Mouse (Mus musculus) liver, embryonic 14.5 days (tissue): ENCODE measurements at regions not wholly inside any gene's neighbourhood (a gene's known extent, or its start where the extent isn't known, plus 50 kb on each side); places are given as distances from the start of the nearest gene placed in this dataset.
"Not testable (repeated sequence)": the region's sequence is repeated elsewhere in the genome, so short reads cannot be mapped to it uniquely, and the experiment has no call there.

ENCODE experiments used
- ATAC-seq: fragments of 200-750 bp; cut with Nextera tagmentation; 2 replicates; pipeline ENCODE4 v1.8.0; 2017; ENCODE audit warnings: moderate number of reproducible peaks, mild to moderate bottlenecking, moderate library complexity; ENCODE audit not compliant: insufficient read depth
- DNase-seq, 3 experiments: peaks; one replicate each; pipeline ENCODE4 v3.0.0-alpha.2; 2012 to 2013; ENCODE audit warnings: low read depth in 3 of 3, low spot score in 3 of 3
- H3K27ac ChIP-seq: fragments of 300-500 bp; sonication (generic); 2 replicates; pipeline ENCODE4 v1.5.1; 2014; ENCODE audit warnings: moderate library complexity, mild to moderate bottlenecking, control low read depth, inconsistent platforms
- H3K27me3 ChIP-seq: fragments of 300-500 bp; sonication (generic); 2 replicates; pipeline ENCODE4 v1.6.1; 2014; ENCODE audit warnings: mild to moderate bottlenecking, low read length, moderate library complexity; ENCODE audit not compliant: control insufficient read depth, insufficient read depth
- H3K36me3 ChIP-seq: fragments of 300-500 bp; sonication (generic); replicated peaks from 2 replicates; pipeline ENCODE4 v1.6.1; 2014; ENCODE audit warnings: low read depth; ENCODE audit not compliant: control insufficient read depth, insufficient read depth
- H3K4me1 ChIP-seq, 2 experiments: fragments of 200-500 bp in 1 of 2; fragments of 300-500 bp in 1 of 2; sonication (generic) in 1 of 2; replicated peaks; 2 replicates each; pipeline ENCODE4 v1.6.1; 2012 to 2014; ENCODE audit warnings: antibody characterized with exemption in 1 of 2, inconsistent platforms in 1 of 2, low read length in 1 of 2; ENCODE audit not compliant: control insufficient read depth in 2 of 2, insufficient read depth in 2 of 2
- H3K4me2 ChIP-seq: fragments of 300-500 bp; sonication (generic); 2 replicates; pipeline ENCODE4 v1.6.1; 2014; ENCODE audit warnings: low read depth, mild to moderate bottlenecking, control low read depth, moderate library complexity
- H3K4me3 ChIP-seq, 2 experiments: fragments of 200-500 bp in 1 of 2; fragments of 300-500 bp in 1 of 2; sonication (generic) in 1 of 2; 2 replicates each; pipeline ENCODE4 v1.5.1; 2012 to 2014; ENCODE audit warnings: low read depth in 2 of 2, low read length in 2 of 2, mild to moderate bottlenecking in 2 of 2, control low read depth in 1 of 2, inconsistent platforms in 1 of 2, moderate library complexity in 1 of 2; ENCODE audit not compliant: insufficient read depth in 1 of 2
- H3K9ac ChIP-seq: fragments of 300-500 bp; sonication (generic); replicated peaks from 2 replicates; pipeline ENCODE4 v1.6.1; 2014; ENCODE audit warnings: mild to moderate bottlenecking, control low read depth, moderate library complexity
- H3K9me3 ChIP-seq: fragments of 300-500 bp; sonication (generic); 2 replicates; pipeline ENCODE4 v1.6.1; 2016; ENCODE audit warnings: low read length, mixed read lengths; ENCODE audit not compliant: control insufficient read depth
- CTCF ChIP-seq: IDR thresholded peaks from 2 replicates; pipeline ENCODE4 v1.5.1; 2016; ENCODE audit warnings: antibody characterized with exemption, low read depth, control low read depth
- EP300 ChIP-seq: IDR thresholded peaks from 2 replicates; pipeline ENCODE4 v1.6.1; 2016; ENCODE audit warnings: antibody characterized with exemption, low read depth
- WGBS: fragments of 180-500 bp; shearing (Covaris S2); extraction: QIAGEN DNeasy Blood & Tissue Kit; methylation state at CpG from one replicate; pipeline ENCODE4 v1.1.7; 2014; ENCODE audit not compliant: insufficient replicate concordance; 5-methylcytosine and 5-hydroxymethylcytosine counted together

DNA sequence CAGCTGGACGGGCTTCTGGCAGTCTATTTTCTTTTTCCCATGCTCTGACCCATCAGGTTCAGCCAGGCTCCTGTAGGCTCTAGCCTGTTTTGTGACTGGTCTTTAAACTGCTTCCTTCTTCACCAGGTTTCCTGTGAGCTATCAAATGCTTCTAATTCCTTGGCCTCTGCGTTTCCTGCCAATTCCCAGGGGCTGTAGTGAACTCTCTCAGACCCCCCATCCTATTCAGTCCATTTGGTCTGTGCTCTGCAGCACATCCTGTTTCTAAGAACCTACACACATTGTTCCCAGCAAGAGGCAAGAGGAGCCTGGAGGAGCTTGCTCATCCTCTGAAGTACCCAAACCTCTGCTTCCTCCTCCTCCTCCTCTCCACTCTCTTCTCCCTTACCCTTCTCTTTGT is 209.3 kb downstream of the Ankrd50 start:
- DNase-seq (no peak), ATAC-seq (no peak)
- H3K27me3 ChIP-seq: no peaks in the 10 kb centered on the region
- no peak for TF ChIP-seq EP300
- TF ChIP-seq CTCF: no peak
- no peak overlapping the region for H3K4me2 ChIP-seq
- no peaks in the 10 kb centered on the region for H3K36me3 ChIP-seq
- WGBS: 31% methylated on average over 2 of the region's 2 CpGs
- 0 out of 4 replicates have a peak, but pooled peaks cover 0 to 2% of the 10 kb centered on the region in 2 experiments for H3K4me1 ChIP-seq
- H3K9ac ChIP-seq: no peak overlapping the region
- H3K27ac ChIP-seq: no peak overlapping the region
- H3K9me3 ChIP-seq: no peaks in the 10 kb centered on the region
- H3K4me3 ChIP-seq: no peak overlapping the region

DNA sequence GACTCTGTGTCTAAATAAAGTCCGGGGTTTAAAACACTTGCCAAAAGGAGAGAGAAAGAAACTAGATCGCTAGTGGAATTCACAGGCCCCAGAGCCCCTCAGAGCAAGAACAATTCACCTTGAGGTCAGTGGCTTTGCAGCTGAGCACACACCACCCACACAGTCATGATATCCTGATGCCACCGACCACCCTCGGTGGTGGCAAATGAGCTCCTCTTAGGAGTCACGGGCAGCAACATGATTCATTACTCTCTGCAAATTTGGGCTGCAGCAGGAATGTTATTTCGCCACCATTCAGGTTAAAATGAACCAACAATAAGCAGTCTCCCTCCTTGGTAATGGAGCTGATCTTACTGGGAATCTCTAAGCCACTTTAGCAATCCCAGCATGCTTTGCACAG is 213.9 kb downstream of the Ankrd50 start:
- H3K4me2 ChIP-seq: no peak overlapping the region
- DNase-seq (no peak), ATAC-seq (no peak)
- no peak overlapping the region for H3K27ac ChIP-seq
- no peak overlapping the region for H3K4me3 ChIP-seq
- H3K27me3 ChIP-seq: no peaks in the 10 kb centered on the region
- H3K9me3 ChIP-seq: no peaks in the 10 kb centered on the region
- no peaks in the 10 kb centered on the region for H3K36me3 ChIP-seq
- H3K4me1 ChIP-seq: 0 out of 4 replicates have a peak, but pooled peaks cover 0 to 2% of the 10 kb centered on the region in 2 experiments
- TF ChIP-seq CTCF (no peak), EP300 (no peak)
- H3K9ac ChIP-seq: no peak overlapping the region
- 46% methylated on average over 6 of the region's 6 CpGs for WGBS

DNA sequence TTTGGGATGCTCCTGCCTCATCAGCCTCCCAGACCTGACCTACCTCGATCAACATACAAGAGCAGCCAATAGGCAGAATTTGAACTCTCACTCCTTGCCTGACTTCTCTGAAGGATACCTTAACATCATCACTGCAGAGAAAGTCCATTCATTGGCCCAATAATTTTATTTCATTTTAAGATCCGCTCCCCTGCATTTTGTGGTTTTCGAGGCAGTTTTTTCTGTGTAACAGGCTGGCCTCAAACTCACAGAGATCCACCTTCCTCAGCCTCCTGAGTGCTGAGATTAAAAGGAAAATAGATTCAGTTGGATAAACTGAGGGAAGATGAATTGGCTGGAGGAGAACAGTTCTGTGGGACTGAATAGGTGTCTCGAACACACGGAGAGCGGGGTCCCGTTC is 216.4 kb downstream of the Ankrd50 start:
- Histone ChIP-seq H3K27me3 (no peaks in the 10 kb centered on the region), H3K4me3 (no peak overlapping the region), H3K9me3 (no peaks in the 10 kb centered on the region), H3K36me3 (no peaks in the 10 kb centered on the region), H3K27ac (no peak overlapping the region), H3K4me1 (no peaks in the 10 kb centered on the region), H3K4me2 (no peak overlapping the region), H3K9ac (no peak overlapping the region)
- DNase-seq (no peak), ATAC-seq (no peak)
- WGBS: 82% methylated on average over 7 of the region's 7 CpGs
- TF ChIP-seq EP300: no peak
- TF ChIP-seq CTCF: no peak

DNA sequence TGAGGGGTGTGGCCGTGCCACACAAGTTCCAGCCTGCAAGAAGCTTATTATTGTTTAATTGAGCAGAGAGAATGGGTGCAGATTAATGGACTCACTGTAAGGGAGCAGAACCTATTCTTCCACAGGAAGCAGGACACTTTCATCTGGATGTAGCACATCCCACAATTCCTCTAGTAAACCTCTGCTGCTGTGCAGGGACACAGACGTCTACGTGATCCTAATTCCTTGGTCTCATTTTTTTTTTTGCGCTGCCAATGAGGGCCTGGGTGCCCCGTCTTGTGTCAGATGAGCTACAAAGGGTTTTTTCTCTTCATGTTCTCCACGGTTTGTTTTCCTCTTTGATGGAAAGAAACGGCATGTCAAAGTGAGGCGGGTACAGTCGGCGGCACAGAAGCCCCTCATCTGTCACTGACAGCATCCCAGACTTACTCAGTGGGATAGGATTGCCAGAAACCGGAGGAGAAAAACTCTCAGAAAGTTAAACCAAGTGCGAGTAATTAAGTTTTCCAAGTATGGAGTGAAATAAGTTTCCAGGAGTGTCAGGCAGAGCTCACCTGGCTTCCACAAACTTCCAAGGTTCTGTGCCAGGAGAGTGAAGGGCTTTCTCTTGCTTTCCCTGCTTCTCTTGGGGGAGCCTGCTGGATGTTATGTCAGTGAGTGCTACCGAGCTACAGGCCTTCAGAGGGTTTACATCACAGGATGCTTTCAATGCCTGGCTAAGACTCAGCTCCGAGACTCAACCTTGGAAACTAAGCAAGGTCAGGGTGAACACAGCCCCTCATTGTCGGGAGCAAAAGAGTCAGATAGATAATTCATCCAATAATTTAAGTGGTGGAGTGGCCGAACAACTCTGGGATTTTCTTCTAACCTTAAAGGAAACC is 221.1 kb downstream of the Ankrd50 start:
- no peak for TF ChIP-seq CTCF
- TF ChIP-seq EP300: no peak
- Histone ChIP-seq H3K27me3 (no peaks in the 10 kb centered on the region), H3K4me3 (no peak overlapping the region), H3K4me2 (no peak overlapping the region), H3K9ac (no peak overlapping the region), H3K36me3 (no peaks in the 10 kb centered on the region), H3K9me3 (no peaks in the 10 kb centered on the region), H3K4me1 (peaks cover 0 to 1% of the 10 kb centered on the region in 2 experiments; a peak in 1 of 4 replicates), H3K27ac (no peak overlapping the region)
- ATAC-seq: no peak
- DNase-seq: no peak
- 68% methylated on average over 16 of the region's 16 CpGs for WGBS

DNA sequence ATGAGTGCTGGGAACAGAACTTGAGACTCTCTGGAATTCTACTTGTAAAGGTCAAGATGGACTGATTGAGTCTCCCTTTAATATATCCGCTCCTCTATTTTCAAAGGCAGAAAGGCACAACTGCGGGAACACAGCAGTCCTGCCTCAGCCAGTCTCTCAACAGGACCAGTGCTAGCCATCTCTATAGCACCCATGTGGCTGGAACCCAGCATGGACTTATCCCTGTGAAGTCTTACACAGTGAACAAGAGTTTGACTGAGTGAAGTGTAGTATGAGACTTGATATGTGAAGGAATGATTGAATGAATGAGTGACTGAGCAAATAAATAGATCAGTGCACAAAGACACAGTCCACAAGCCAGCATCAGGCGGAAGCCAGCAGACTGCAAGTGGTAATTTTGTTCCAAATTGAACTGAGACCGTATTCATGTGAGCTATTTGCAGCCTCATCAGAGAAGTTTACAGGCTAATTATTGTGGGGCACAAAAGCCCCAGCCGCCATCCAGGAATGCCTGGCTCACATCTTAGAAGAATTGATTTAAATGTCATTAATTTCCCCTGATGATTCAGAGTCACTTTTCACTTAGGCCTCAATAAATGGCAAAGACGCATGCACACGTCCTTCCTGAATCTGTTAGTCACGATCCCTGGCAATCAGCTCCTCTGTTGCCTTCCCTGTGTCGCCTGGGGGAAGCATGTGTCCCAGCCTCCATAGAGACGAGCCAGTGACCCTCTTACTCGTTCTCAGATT is 223.1 kb downstream of the Ankrd50 start:
- H3K9me3 ChIP-seq: no peaks in the 10 kb centered on the region
- no peak overlapping the region for H3K9ac ChIP-seq
- H3K27ac ChIP-seq: no peak overlapping the region
- H3K27me3 ChIP-seq: no peaks in the 10 kb centered on the region
- no peaks in the 10 kb centered on the region for H3K36me3 ChIP-seq
- WGBS: 65% methylated on average over 11 of the region's 11 CpGs
- TF ChIP-seq CTCF (no peak), EP300 (no peak)
- DNase-seq (no peak), ATAC-seq (no peak)
- peaks cover 0 to 11% of the 10 kb centered on the region in 2 experiments; a peak in 1 of 4 replicates for H3K4me1 ChIP-seq
- H3K4me2 ChIP-seq: no peak overlapping the region
- H3K4me3 ChIP-seq: no peak overlapping the region

DNA sequence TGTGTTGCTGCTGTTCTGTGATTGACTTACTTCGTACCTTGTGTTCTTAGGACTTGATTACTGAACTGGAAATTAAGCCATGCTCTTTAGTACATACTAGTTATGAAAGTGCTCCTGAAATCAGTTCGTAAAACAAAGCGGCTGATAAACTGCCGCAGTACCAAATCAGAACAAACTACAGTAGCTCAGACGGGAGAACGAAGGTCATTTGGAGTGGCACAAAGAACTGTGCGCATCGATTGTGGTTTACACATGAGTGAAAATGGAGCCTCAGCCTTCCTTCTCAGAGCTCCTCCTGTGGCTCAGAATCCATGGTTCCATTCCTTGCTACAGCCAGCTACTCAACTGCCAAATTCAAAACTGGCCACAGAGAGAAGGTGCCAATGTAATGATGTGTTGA is 225.4 kb downstream of the Ankrd50 start:
- H3K4me2 ChIP-seq, ATAC-seq, H3K9me3 ChIP-seq, DNase-seq, H3K36me3 ChIP-seq, H3K4me3 ChIP-seq, H3K27me3 ChIP-seq, H3K27ac ChIP-seq, H3K9ac ChIP-seq: not testable (repeated sequence)
- peaks cover 0 to 11% of the 10 kb centered on the region in 2 experiments; a peak in 1 of 4 replicates for H3K4me1 ChIP-seq
- WGBS: 71% methylated on average over 8 of the region's 8 CpGs
